Comparison of ENCODE assay signal across 10 mouse cellular contexts in genomic region chr4:148060120-148061085, GRCm38 (mm10). TPM values are rescaled to one million over a fixed set of nuclear protein-coding genes. Genes with fewer than 3 reads are reported as not detected.
DNase-seq lines count a peak whose midpoint lies in the region; ATAC-seq and TF ChIP-seq lines count a peak whose summit lies in the region.
"Had no signal": no experiment of that assay in that cellular context is flagged by ENCODE, and none has a peak within 500 bp of the region (broad histone marks: within the 10 kb centered on the region; RNA-seq: fewer than 3 reads in every experiment).

No protein-coding gene starts in this region.

- TF ChIP-seq POLR2A in small intestine, adult 2 months (IDR thresholded peaks at IDR 0.05; ENCODE audit: low read depth, low read length), result no peak

- 45% methylated on average over 13 of the region's 13 CpGs for WGBS in liver, embryonic 16.5 days (ENCODE audit: insufficient replicate concordance)
- 43% methylated on average over 13 of the region's 13 CpGs for WGBS in small intestine, adult 2 months

- no peak overlapping the region for H3K27ac ChIP-seq in liver, embryonic 16.5 days (ENCODE audit: low read length)
- H3K27ac ChIP-seq in small intestine, adult 2 months (ENCODE audit: insufficient read depth, low read depth, low read length), result no peak overlapping the region
- H3K27ac ChIP-seq: heart, embryonic 15.5 days; stomach, embryonic 15.5 days had no signal

- no peaks in the 10 kb centered on the region for H3K9me3 ChIP-seq in liver, embryonic 16.5 days (replicated peaks; ENCODE audit: control insufficient read depth, low read length)
- H3K9me3 ChIP-seq: heart, embryonic 15.5 days; stomach, embryonic 15.5 days had no signal

- no peak overlapping the region for H3K4me3 ChIP-seq in liver, embryonic 16.5 days (ENCODE audit: low read depth, low read length)
- no peak overlapping the region for H3K4me3 ChIP-seq in small intestine, adult 2 months (ENCODE audit: low read depth, low read length)
- H3K4me3 ChIP-seq: heart, embryonic 15.5 days; stomach, embryonic 15.5 days had no signal

- H3K4me1 ChIP-seq in liver, embryonic 16.5 days (ENCODE audit: control insufficient read depth, low read depth, low read length), result peaks cover 4% of the 10 kb centered on the region; the same call in 1 of the 2 replicates
- no peaks in the 10 kb centered on the region for H3K4me1 ChIP-seq in small intestine, adult 2 months (ENCODE audit: control insufficient read depth, insufficient read depth, insufficient read length, low read length)
- H3K4me1 ChIP-seq: stomach, embryonic 15.5 days had no signal

- peak; percentile 65; the same call in 1 of the 2 replicates for TF ChIP-seq CTCF in small intestine, adult 2 months (IDR thresholded peaks at IDR 0.05; ENCODE audit: extremely low read depth, insufficient read length, insufficient replicate concordance, low read depth, low read length)

- no peaks in the 10 kb centered on the region for H3K27me3 ChIP-seq in liver, embryonic 16.5 days (ENCODE audit: control insufficient read depth, insufficient read depth, low read depth, low read length)
- no peaks in the 10 kb centered on the region for H3K27me3 ChIP-seq in small intestine, adult 2 months (ENCODE audit: control insufficient read depth, insufficient read depth, low read length)
- H3K27me3 ChIP-seq: heart, embryonic 15.5 days; stomach, embryonic 15.5 days had no signal

- ATAC-seq in inflammation-experienced regulatory T-cells, adult 6 months, result peak; percentile 32
- peak; percentile 31 for ATAC-seq in liver, embryonic 16.5 days (ENCODE audit: low read depth)

- peaks cover 9% of the 10 kb centered on the region for H3K36me3 ChIP-seq in liver, embryonic 16.5 days (ENCODE audit: control insufficient read depth, insufficient read depth)
- peaks cover 5% of the 10 kb centered on the region; the same call in 1 of the 2 replicates for H3K36me3 ChIP-seq in small intestine, adult 2 months (ENCODE audit: control insufficient read depth, insufficient read depth, low read length)

- no peak overlapping the region for H3K9ac ChIP-seq in liver, embryonic 16.5 days (ENCODE audit: low read depth, low read length)
- H3K9ac ChIP-seq: heart, embryonic 15.5 days; stomach, embryonic 15.5 days had no signal

- peak; percentile 73 to 77 for DNase-seq in cerebellum, postnatal 10 days
- DNase-seq in cerebellum, adult 11-12 months, result no peak
- DNase-seq in CD4-positive helper T cell, adult 2 months (ENCODE audit: low read depth, low spot score), result peak; percentile 28
- DNase-seq in embryo, embryonic 9.5 days (ENCODE audit: extremely low spot score), result peak; percentile 37
- DNase-seq in right cerebral cortex, postnatal 25 days, result no peak

- H3K4me2 ChIP-seq in liver, embryonic 16.5 days (ENCODE audit: low read depth, low read length), result no peak overlapping the region
- H3K4me2 ChIP-seq: heart, embryonic 15.5 days; stomach, embryonic 15.5 days had no signal

RNA-seq across cellular contexts. Expression of gene Mthfr, which starts 21.5 kb away (rescaled TPM):
- 10 to 100 TPM in 1 of 3 experiments, 1 to 10 TPM in 2; 9.2 to 12.0 (median 9.5) TPM for polyA plus RNA-seq in inflammation-experienced regulatory T-cells, adult 6 months (2017; shearing (Covaris generic))
- 10.9 and 11.9 TPM in 2 replicates for polyA plus RNA-seq in liver, embryonic 16.5 days (2015; fragmentation: Nextera tagmentation; extraction: Ambion mirVana)
- 5.6 and 8.8 TPM in 2 replicates for polyA plus RNA-seq in small intestine, adult 2 months (2012; rRNA removed)

RNA-seq across cellular contexts. Expression of gene Clcn6, which starts 21.8 kb away (rescaled TPM):
- polyA plus RNA-seq in inflammation-experienced regulatory T-cells, adult 6 months (2017; shearing (Covaris generic)), result 1 to 10 TPM; 3.8 to 7.0 (median 6.3) TPM
- polyA plus RNA-seq in liver, embryonic 16.5 days (2015; fragmentation: Nextera tagmentation; extraction: Ambion mirVana), result 1.4 and 1.8 TPM in 2 replicates
- polyA plus RNA-seq in small intestine, adult 2 months (2012; rRNA removed), result 2.7 and 2.8 TPM in 2 replicates

RNA-seq across cellular contexts. Expression of gene Agtrap, which starts 27.4 kb away (rescaled TPM):
- 10 to 100 TPM; 13.3 to 21.5 (median 14.3) TPM for polyA plus RNA-seq in inflammation-experienced regulatory T-cells, adult 6 months (2017; shearing (Covaris generic))
- polyA plus RNA-seq in liver, embryonic 16.5 days (2015; fragmentation: Nextera tagmentation; extraction: Ambion mirVana), result 9.2 and 9.4 TPM in 2 replicates
- polyA plus RNA-seq in small intestine, adult 2 months (2012; rRNA removed), result 10.3 and 14.2 TPM in 2 replicates

RNA-seq across cellular contexts. Expression of gene Nppa, which starts 59.9 kb away (rescaled TPM):
- not detected for polyA plus RNA-seq in inflammation-experienced regulatory T-cells, adult 6 months (2017; shearing (Covaris generic))
- not detected in 2 replicates for polyA plus RNA-seq in liver, embryonic 16.5 days (2015; fragmentation: Nextera tagmentation; extraction: Ambion mirVana)
- polyA plus RNA-seq in small intestine, adult 2 months (2012; rRNA removed), result not detected in 2 replicates

Comparison
In these comparisons a context has a peak if more than half of its experiments do, and no peak if none do; other contexts are left out.
1. DNase-seq: peak in cerebellum, postnatal 10 days (2 of 2), CD4-positive helper T cell, adult 2 months (single experiment) and embryo, embryonic 9.5 days (single experiment); none in cerebellum, adult 11-12 months (single experiment) and right cerebral cortex, postnatal 25 days (single experiment).